Comparison of ENCODE assay signal across 8 mouse cellular contexts in genomic region chr12:30883986-30884621, GRCm38 (mm10). TPM values are rescaled to one million over a fixed set of nuclear protein-coding genes. Genes with fewer than 3 reads are reported as not detected.
A peak's percentile ranks its signal among the peaks of the same experiment; 100 is the strongest.
DNase-seq lines count a peak whose midpoint lies in the region; ATAC-seq and TF ChIP-seq lines count a peak whose summit lies in the region.

TSS of gene Alkal2 (plus strand) at chr12:30884322.

- no peak for TF ChIP-seq CTCF in testis, adult 2 months (IDR thresholded peaks at IDR 0.05; ENCODE audit: control insufficient read depth, insufficient read depth, insufficient replicate concordance, low read depth, low read length)

- H3K4me1 ChIP-seq in testis, adult 2 months (ENCODE audit: control insufficient read depth, insufficient read depth, low read length): peaks cover 7% of the 10 kb centered on the region
- peaks cover 14% of the 10 kb centered on the region for H3K4me1 ChIP-seq in heart, embryonic 15.5 days (replicated peaks)
- H3K4me1 ChIP-seq in limb, embryonic 11.5 days (ENCODE audit: control insufficient read depth, insufficient read depth, low read length): peaks cover 6% of the 10 kb centered on the region; the same call in 1 of the 2 replicates
- peaks cover 17% of the 10 kb centered on the region for H3K4me1 ChIP-seq in neural tube, embryonic 15.5 days

- WGBS in heart, embryonic 15.5 days: 2% methylated on average over 58 of the region's 58 CpGs
- WGBS in limb, embryonic 11.5 days: under 1% methylated on average over 56 of the region's 58 CpGs
- under 1% methylated on average over 58 of the region's 58 CpGs for WGBS in neural tube, embryonic 15.5 days

- 0 out of 2 replicates have a peak, but pooled peaks have one; percentile 35 for ATAC-seq in heart, embryonic 15.5 days (replicated peaks; ENCODE audit: insufficient number of reproducible peaks, insufficient read depth, low FRiP score, low read depth)
- ATAC-seq in limb, embryonic 11.5 days (ENCODE audit: insufficient number of reproducible peaks, low FRiP score, low TSS enrichment, low read depth): no peak
- peak; percentile 66 for ATAC-seq in neural tube, embryonic 15.5 days (ENCODE audit: low FRiP score)

- H3K4me3 ChIP-seq in testis, adult 2 months (ENCODE audit: control insufficient read depth, low read depth, low read length): peak within 1 kb of the TSS; percentile 26; the same call in 1 of the 2 replicates
- peak within 1 kb of the TSS; percentile 56 for H3K4me3 ChIP-seq in heart, embryonic 15.5 days
- peak within 1 kb of the TSS; percentile 40 for H3K4me3 ChIP-seq in limb, embryonic 11.5 days (ENCODE audit: low read depth, low read length)
- H3K4me3 ChIP-seq in neural tube, embryonic 15.5 days (replicated peaks): peak within 1 kb of the TSS; percentile 52

- no peaks in the 10 kb centered on the region for H3K27me3 ChIP-seq in testis, adult 2 months (ENCODE audit: control insufficient read depth, insufficient read depth, low read length)
- H3K27me3 ChIP-seq in heart, embryonic 15.5 days: peaks cover 67% of the 10 kb centered on the region
- peaks cover 39% of the 10 kb centered on the region for H3K27me3 ChIP-seq in limb, embryonic 11.5 days (ENCODE audit: control insufficient read depth, insufficient read depth, low read length)
- H3K27me3 ChIP-seq in neural tube, embryonic 15.5 days (replicated peaks): peaks cover 51% of the 10 kb centered on the region

- no peaks in the 10 kb centered on the region for H3K36me3 ChIP-seq in testis, adult 2 months (ENCODE audit: control insufficient read depth, insufficient read depth, low read length)
- H3K36me3 ChIP-seq in heart, embryonic 15.5 days: no peaks in the 10 kb centered on the region
- no peaks in the 10 kb centered on the region for H3K36me3 ChIP-seq in limb, embryonic 11.5 days (ENCODE audit: control insufficient read depth, insufficient read depth, low read length)
- no peaks in the 10 kb centered on the region for H3K36me3 ChIP-seq in neural tube, embryonic 15.5 days

- H3K27ac ChIP-seq in testis, adult 2 months (ENCODE audit: control insufficient read depth, insufficient read depth, low read depth, low read length): no peak within 1 kb of the TSS
- no peak within 1 kb of the TSS for H3K27ac ChIP-seq in heart, embryonic 15.5 days
- no peak within 1 kb of the TSS for H3K27ac ChIP-seq in limb, embryonic 11.5 days (replicated peaks; ENCODE audit: low read depth, low read length)
- H3K27ac ChIP-seq in neural tube, embryonic 15.5 days (replicated peaks): no peak within 1 kb of the TSS

- peak within 1 kb of the TSS; percentile 95 for H3K4me2 ChIP-seq in heart, embryonic 15.5 days
- H3K4me2 ChIP-seq in limb, embryonic 11.5 days (ENCODE audit: low read depth, severe bottlenecking): peak within 1 kb of the TSS; percentile 93
- peak within 1 kb of the TSS; percentile 92 for H3K4me2 ChIP-seq in neural tube, embryonic 15.5 days

- peak; percentile 8 to 22 for DNase-seq in adrenal gland, adult 18-20 months (ENCODE audit: low spot score in 2 of 2)
- DNase-seq in adrenal gland, postnatal 4 days (ENCODE audit: low spot score in 2 of 2): no peak
- DNase-seq in testis, postnatal 14 days (ENCODE audit: low spot score): no peak
- peak; percentile 53 for DNase-seq in limb, embryonic 11.5 days (ENCODE audit: low spot score)
- DNase-seq in spleen, adult 12 weeks (ENCODE audit: low spot score): no peak

- no peak within 1 kb of the TSS; the same call in 1 of the 2 replicates for H3K9ac ChIP-seq in heart, embryonic 15.5 days
- H3K9ac ChIP-seq in limb, embryonic 11.5 days (ENCODE audit: low read length): peak within 1 kb of the TSS; percentile 43; the same call in 1 of the 2 replicates
- peak within 1 kb of the TSS; percentile 17 for H3K9ac ChIP-seq in neural tube, embryonic 15.5 days (replicated peaks)

- TF ChIP-seq POLR2A in testis, adult 2 months (IDR thresholded peaks at IDR 0.05; ENCODE audit: control insufficient read depth, low read depth, low read length): no peak

- no peaks in the 10 kb centered on the region for H3K9me3 ChIP-seq in heart, embryonic 15.5 days (replicated peaks)
- H3K9me3 ChIP-seq in limb, embryonic 11.5 days (ENCODE audit: control insufficient read depth, low read length): no peaks in the 10 kb centered on the region
- H3K9me3 ChIP-seq in neural tube, embryonic 15.5 days (replicated peaks): no peaks in the 10 kb centered on the region

RNA-seq across cellular contexts. Expression of gene Alkal2, which starts in this region (rescaled TPM):
- under 1 TPM; 0.53 to 0.77 TPM for total RNA-seq in adrenal gland, adult 18-20 months (2021)
- under 1 TPM; 0.39 to 0.73 TPM for total RNA-seq in adrenal gland, postnatal 4 days (2021)
- not detected in 2 replicates for polyA plus RNA-seq in testis, adult 2 months (2012; rRNA removed)
- polyA plus RNA-seq in heart, embryonic 15.5 days (2015; fragmentation: Nextera tagmentation; extraction: Ambion mirVana): 0.13 and 0.28 TPM in 2 replicates
- polyA plus RNA-seq in limb, embryonic 11.5 days (2014; fragmentation: Nextera tagmentation; extraction: Ambion mirVana): 0.43 and 0.47 TPM in 2 replicates
- polyA plus RNA-seq in neural tube, embryonic 15.5 days (2015; fragmentation: Nextera tagmentation; extraction: Ambion mirVana): 1.6 and 1.7 TPM in 2 replicates

Comparison
In these comparisons a context has a peak if more than half of its experiments do, and no peak if none do; other contexts are left out.
1. Peak in DNase-seq in adrenal gland, adult 18-20 months; RNA of the gene not detected or under 1 TPM.
2. Peak in ATAC-seq, H3K4me3 ChIP-seq and H3K4me2 ChIP-seq in heart, embryonic 15.5 days; RNA of the gene not detected or under 1 TPM.
3. Peak in DNase-seq, H3K4me3 ChIP-seq, H3K9ac ChIP-seq and H3K4me2 ChIP-seq in limb, embryonic 11.5 days; RNA of the gene not detected or under 1 TPM.